Mouse (Mus musculus): ENCODE measurements at regions not wholly inside any gene's neighbourhood (a gene's known extent, or its start where the extent isn't known, plus 50 kb on each side); places are given as distances from the start of the nearest gene placed in this dataset.

- ATAC-seq (ENCODE audit: insufficient read depth) (no peak), DNase-seq (ENCODE audit: low read depth in 3 of 3, low spot score in 3 of 3) (no peak)
- no peaks in the 10 kb centered on the region for H3K9me3 ChIP-seq (ENCODE audit: control insufficient read depth, low read length)
- H3K27me3 ChIP-seq (ENCODE audit: control insufficient read depth, insufficient read depth, low read length), result no peaks in the 10 kb centered on the region
- no peaks in the 10 kb centered on the region for H3K36me3 ChIP-seq (replicated peaks; ENCODE audit: control insufficient read depth, insufficient read depth, low read depth)
- no peak overlapping the region for H3K9ac ChIP-seq (replicated peaks)
- H3K27ac ChIP-seq, result no peak overlapping the region
- TF ChIP-seq CTCF (IDR thresholded peaks at IDR 0.05; ENCODE audit: low read depth) (no peak), EP300 (IDR thresholded peaks at IDR 0.05; ENCODE audit: low read depth) (no peak)
- 71% methylated on average over 5 of the region's 5 CpGs for WGBS (ENCODE audit: insufficient replicate concordance)
- no peak overlapping the region for H3K4me2 ChIP-seq (ENCODE audit: low read depth)
- no peak overlapping the region for H3K4me3 ChIP-seq (ENCODE audit: insufficient read depth in 1 of 2, low read depth in 2 of 2, low read length in 2 of 2)
- no peaks in the 10 kb centered on the region for H3K4me1 ChIP-seq (replicated peaks; ENCODE audit: control insufficient read depth in 2 of 2, insufficient read depth in 2 of 2, low read length in 1 of 2)
Measured at GRCm38 (mm10) chr6:147800846-147801245, 246.2 kb upstream of the Far2 start.

GRCm38 (mm10) chr6:147803893-147804292 lies 243.2 kb upstream of the Far2 start:
- Histone ChIP-seq H3K9ac (replicated peaks) (no peak overlapping the region), H3K36me3 (replicated peaks; ENCODE audit: control insufficient read depth, insufficient read depth, low read depth) (no peaks in the 10 kb centered on the region), H3K27me3 (ENCODE audit: control insufficient read depth, insufficient read depth, low read length) (no peaks in the 10 kb centered on the region), H3K4me1 (replicated peaks; ENCODE audit: control insufficient read depth in 2 of 2, insufficient read depth in 2 of 2, low read length in 1 of 2) (no peaks in the 10 kb centered on the region), H3K9me3 (ENCODE audit: control insufficient read depth, low read length) (no peaks in the 10 kb centered on the region), H3K4me2 (ENCODE audit: low read depth) (no peak overlapping the region), H3K4me3 (ENCODE audit: insufficient read depth in 1 of 2, low read depth in 2 of 2, low read length in 2 of 2) (no peak overlapping the region), H3K27ac (no peak overlapping the region)
- TF ChIP-seq EP300 (IDR thresholded peaks at IDR 0.05; ENCODE audit: low read depth) (no peak), CTCF (IDR thresholded peaks at IDR 0.05; ENCODE audit: low read depth) (no peak)
- ATAC-seq (ENCODE audit: insufficient read depth) (no peak), DNase-seq (ENCODE audit: low read depth in 3 of 3, low spot score in 3 of 3) (no peak)
- 59% methylated on average over 2 of the region's 2 CpGs for WGBS (ENCODE audit: insufficient replicate concordance)

DNA sequence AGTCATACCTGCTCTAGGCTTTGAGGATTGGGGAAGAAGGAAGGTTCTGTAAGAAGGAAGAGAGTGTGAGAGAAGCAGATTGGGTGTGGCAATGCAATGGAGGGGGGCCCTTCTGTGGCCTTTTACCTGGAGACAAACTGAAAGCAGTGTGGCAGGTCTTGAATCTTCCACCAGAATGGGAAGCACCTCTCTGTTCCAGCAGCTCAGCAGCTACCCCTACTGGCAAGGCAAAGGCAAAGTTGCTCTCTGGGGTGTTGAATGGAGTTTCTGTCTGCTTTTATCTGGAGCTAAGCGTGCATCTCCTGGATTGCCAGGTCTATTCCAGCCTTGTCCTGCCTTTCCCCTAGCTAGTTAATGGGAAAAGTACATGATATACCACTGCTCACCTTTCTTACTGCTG lies 236.3 kb upstream of the Far2 start:
- DNase-seq (ENCODE audit: low read depth in 3 of 3, low spot score in 3 of 3), result no peak
- H3K9me3 ChIP-seq (ENCODE audit: control insufficient read depth, low read length), result no peaks in the 10 kb centered on the region
- WGBS (ENCODE audit: insufficient replicate concordance), result 27% methylated on average over 1 of the region's 1 CpGs
- H3K4me2 ChIP-seq (ENCODE audit: low read depth), result no peak overlapping the region
- H3K36me3 ChIP-seq (replicated peaks; ENCODE audit: control insufficient read depth, insufficient read depth, low read depth), result no peaks in the 10 kb centered on the region
- no peak overlapping the region for H3K9ac ChIP-seq (replicated peaks)
- H3K4me3 ChIP-seq (ENCODE audit: insufficient read depth in 1 of 2, low read depth in 2 of 2, low read length in 2 of 2), result no peak overlapping the region
- no peaks in the 10 kb centered on the region for H3K4me1 ChIP-seq (replicated peaks; ENCODE audit: control insufficient read depth in 2 of 2, insufficient read depth in 2 of 2, low read length in 1 of 2)
- H3K27me3 ChIP-seq (ENCODE audit: control insufficient read depth, insufficient read depth, low read length), result no peaks in the 10 kb centered on the region
- TF ChIP-seq CTCF (IDR thresholded peaks at IDR 0.05; ENCODE audit: low read depth), result peak; percentile 71
- TF ChIP-seq EP300 (IDR thresholded peaks at IDR 0.05; ENCODE audit: low read depth), result no peak
- no peak for ATAC-seq (ENCODE audit: insufficient read depth)
- no peak overlapping the region for H3K27ac ChIP-seq

DNA sequence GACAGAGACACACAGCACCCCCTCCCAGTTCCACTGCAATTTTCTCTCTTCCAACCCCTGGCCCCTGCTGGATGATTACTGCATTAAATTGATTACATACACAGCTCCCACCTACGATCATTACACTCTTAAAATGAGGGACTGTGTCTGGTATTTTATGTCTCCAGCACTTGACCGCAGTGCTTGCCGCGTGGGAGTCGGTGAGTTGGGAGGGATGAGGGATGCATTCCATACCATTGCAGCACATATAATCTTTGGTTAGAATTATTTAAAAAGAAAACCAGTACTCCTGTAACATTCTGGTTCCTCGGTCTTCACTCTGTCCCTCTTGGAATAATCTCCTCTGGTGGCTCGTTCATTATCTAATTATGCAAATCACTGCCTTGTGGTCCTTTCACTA lies 230.2 kb upstream of the Far2 start:
- Histone ChIP-seq H3K36me3 (replicated peaks; ENCODE audit: control insufficient read depth, insufficient read depth, low read depth) (no peaks in the 10 kb centered on the region), H3K9ac (replicated peaks) (no peak overlapping the region), H3K4me3 (ENCODE audit: insufficient read depth in 1 of 2, low read depth in 2 of 2, low read length in 2 of 2) (no peak overlapping the region), H3K27ac (no peak overlapping the region), H3K9me3 (ENCODE audit: control insufficient read depth, low read length) (no peaks in the 10 kb centered on the region), H3K4me1 (replicated peaks; ENCODE audit: control insufficient read depth in 2 of 2, insufficient read depth in 2 of 2, low read length in 1 of 2) (no peaks in the 10 kb centered on the region), H3K4me2 (ENCODE audit: low read depth) (no peak overlapping the region), H3K27me3 (ENCODE audit: control insufficient read depth, insufficient read depth, low read length) (no peaks in the 10 kb centered on the region)
- DNase-seq (ENCODE audit: low read depth in 3 of 3, low spot score in 3 of 3) (no peak), ATAC-seq (ENCODE audit: insufficient read depth) (no peak)
- WGBS (ENCODE audit: insufficient replicate concordance), result 67% methylated on average over 7 of the region's 7 CpGs
- no peak for TF ChIP-seq CTCF (IDR thresholded peaks at IDR 0.05; ENCODE audit: low read depth)
- no peak for TF ChIP-seq EP300 (IDR thresholded peaks at IDR 0.05; ENCODE audit: low read depth)

- no peak overlapping the region for H3K9ac ChIP-seq (replicated peaks)
- TF ChIP-seq EP300 (IDR thresholded peaks at IDR 0.05; ENCODE audit: low read depth), result no peak
- TF ChIP-seq CTCF (IDR thresholded peaks at IDR 0.05; ENCODE audit: low read depth), result no peak
Measured at GRCm38 (mm10) chr6:147817262-147817661, 229.8 kb upstream of the Far2 start.

GRCm38 (mm10) chr6:147822215-147822614 lies 224.8 kb upstream of the Far2 start:
- no peak for ATAC-seq (ENCODE audit: insufficient read depth)
- Histone ChIP-seq H3K4me2 (ENCODE audit: low read depth) (no peak overlapping the region), H3K27ac (no peak overlapping the region), H3K4me1 (replicated peaks; ENCODE audit: control insufficient read depth in 2 of 2, insufficient read depth in 2 of 2, low read length in 1 of 2) (no peaks in the 10 kb centered on the region), H3K9ac (replicated peaks) (no peak overlapping the region), H3K27me3 (ENCODE audit: control insufficient read depth, insufficient read depth, low read length) (no peaks in the 10 kb centered on the region), H3K4me3 (ENCODE audit: insufficient read depth in 1 of 2, low read depth in 2 of 2, low read length in 2 of 2) (no peak overlapping the region), H3K36me3 (replicated peaks; ENCODE audit: control insufficient read depth, insufficient read depth, low read depth) (no peaks in the 10 kb centered on the region), H3K9me3 (ENCODE audit: control insufficient read depth, low read length) (no peaks in the 10 kb centered on the region)
- 6% methylated on average over 4 of the region's 4 CpGs for WGBS (ENCODE audit: insufficient replicate concordance)
- TF ChIP-seq CTCF (IDR thresholded peaks at IDR 0.05; ENCODE audit: low read depth) (no peak), EP300 (IDR thresholded peaks at IDR 0.05; ENCODE audit: low read depth) (no peak)
- DNase-seq (ENCODE audit: low read depth in 3 of 3, low spot score in 3 of 3), result no peak

More at GRCm38 (mm10) chr6:147817262-147817661, 229.8 kb upstream of the Far2 start:
- H3K36me3 ChIP-seq (replicated peaks; ENCODE audit: control insufficient read depth, insufficient read depth, low read depth), result no peaks in the 10 kb centered on the region
- H3K27ac ChIP-seq, result no peak overlapping the region
- no peaks in the 10 kb centered on the region for H3K27me3 ChIP-seq (ENCODE audit: control insufficient read depth, insufficient read depth, low read length)
- no peak overlapping the region for H3K4me3 ChIP-seq (ENCODE audit: insufficient read depth in 1 of 2, low read depth in 2 of 2, low read length in 2 of 2)
- no peak overlapping the region for H3K4me2 ChIP-seq (ENCODE audit: low read depth)
- DNase-seq (ENCODE audit: low read depth in 3 of 3, low spot score in 3 of 3) (no peak), ATAC-seq (ENCODE audit: insufficient read depth) (no peak)
- H3K4me1 ChIP-seq (replicated peaks; ENCODE audit: control insufficient read depth in 2 of 2, insufficient read depth in 2 of 2, low read length in 1 of 2), result no peaks in the 10 kb centered on the region
- no peaks in the 10 kb centered on the region for H3K9me3 ChIP-seq (ENCODE audit: control insufficient read depth, low read length)

All from liver, embryonic 14.5 days (tissue).